Mouse (Mus musculus) C2C12 (cell line): ENCODE data around the gene Palm3. TPM values are rescaled to one million over a fixed set of nuclear protein-coding genes. Genes with fewer than 3 reads are reported as not detected.
A peak's percentile ranks its signal among the peaks of the same experiment; 100 is the strongest.

Experiments
- H3K27me3 ChIP-seq: one replicate; pipeline ENCODE4 v1.6.1; 2011; ENCODE audit not compliant: control insufficient read depth, insufficient read depth, insufficient read length
- H3K36me3 ChIP-seq: one replicate; pipeline ENCODE4 v1.6.1; 2011; ENCODE audit not compliant: control insufficient read depth, insufficient read depth
- H3K4me3 ChIP-seq: one replicate; pipeline ENCODE4 v1.5.1; 2011; ENCODE audit warnings: mild to moderate bottlenecking, control low read depth; ENCODE audit not compliant: poor library complexity, insufficient read depth, severe bottlenecking
- H3K79me2 ChIP-seq: one replicate; pipeline ENCODE4 v1.6.1; 2011; ENCODE audit not compliant: control insufficient read depth, insufficient read depth
- H3K79me3 ChIP-seq: one replicate; pipeline ENCODE4 v1.6.1; 2011; ENCODE audit warnings: low read depth, control low read depth
- H3ac ChIP-seq: one replicate; pipeline ENCODE3; 2011; ENCODE audit warnings: low read depth; ENCODE audit not compliant: control insufficient read depth, insufficient read length
- CEBPB ChIP-seq: IDR thresholded peaks from one replicate; pipeline ENCODE4 v1.6.1; 2011; ENCODE audit warnings: low read depth, mild to moderate bottlenecking, control low read depth, moderate library complexity
- CTCF ChIP-seq: IDR thresholded peaks from one replicate; pipeline ENCODE4 v1.5.1; 2011; ENCODE audit not compliant: control insufficient read depth, insufficient read depth, insufficient read length
- FOSL1 ChIP-seq: IDR thresholded peaks from one replicate; pipeline ENCODE4 v1.8.0; 2011; ENCODE audit warnings: mild to moderate bottlenecking, low read length; ENCODE audit not compliant: poor library complexity, insufficient read depth, severe bottlenecking
- MAX ChIP-seq: IDR thresholded peaks from one replicate; pipeline ENCODE4 v1.6.1; 2011; ENCODE audit warnings: mild to moderate bottlenecking, control low read depth
- MYOD1 ChIP-seq: IDR thresholded peaks from one replicate; pipeline ENCODE4 v1.6.1; 2011; ENCODE audit warnings: low read depth; ENCODE audit not compliant: control insufficient read depth, insufficient read length
- MYOG ChIP-seq: IDR thresholded peaks from one replicate; pipeline ENCODE4 v1.6.1; 2011; ENCODE audit not compliant: control insufficient read depth, insufficient read length; ENCODE audit errors: extremely low read depth
- USF1 ChIP-seq: IDR thresholded peaks from one replicate; pipeline ENCODE4 v1.6.1; 2011; ENCODE audit warnings: low read depth, mild to moderate bottlenecking, control low read depth, moderate library complexity
- long read RNA-seq, 2 experiments: library from polyadenylated mRNA; unstranded; transcript quantifications; one replicate each; pipeline ENCODE4 v2.0.0; 2019 to 2020
- polyA plus RNA-seq: library from polyadenylated mRNA; unstranded; fragments of >200 nt; fragmentation: generic; extraction: Trizol; gene quantifications from one replicate; pipeline ENCODE4 v1.2.1, GENCODE M21; 2012; ENCODE audit warnings: missing spikeins

Gene Palm3
- 3.5 TPM for polyA plus RNA-seq
- long read RNA-seq, experiment 1, partial matches to known transcripts, result 0 of 4 reads
- long read RNA-seq, experiment 1, other reads (novel, unspliced or antisense), result 4 of 4 reads
- long read RNA-seq, experiment 2, transcript Palm3-201 (7 exons, 2,452 nt), result major isoform, 7 of 9 reads
- long read RNA-seq, experiment 2, partial matches to known transcripts, result 1 of 9 reads
- long read RNA-seq, experiment 2, other reads (novel, unspliced or antisense), result 1 of 9 reads

DNA sequence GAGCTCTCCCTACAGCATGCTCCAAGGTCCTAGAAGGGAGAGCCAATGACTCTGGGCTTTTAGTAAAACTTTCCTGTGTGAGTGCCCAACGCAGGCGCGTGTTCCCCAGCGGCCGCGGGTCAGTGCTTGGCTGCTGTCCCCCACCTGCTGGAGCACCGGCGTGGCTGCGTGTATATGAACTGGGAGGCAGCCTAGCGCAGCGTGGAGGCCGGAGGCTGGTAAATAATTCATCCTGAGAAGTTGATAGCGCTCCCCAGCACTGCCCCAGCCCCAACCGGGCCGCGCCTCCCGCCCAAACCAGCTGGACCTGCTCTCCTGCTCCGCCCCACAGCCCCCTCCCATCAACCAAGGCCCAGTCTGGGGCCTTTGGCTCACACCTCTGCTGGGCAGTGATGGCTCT is at the start of gene Palm3:
Gene Palm3, plus strand, starts transcription at position 376 of the 400 bp plus-strand sequence.
- Histone ChIP-seq H3K27me3 (no peaks in the 10 kb centered on the region), H3ac (peak within 1 kb of the TSS; percentile 6), H3K36me3 (no peaks in the 10 kb centered on the region), H3K4me3 (no peak within 1 kb of the TSS), H3K79me2 (no peaks in the 10 kb centered on the region), H3K79me3 (no peaks in the 10 kb centered on the region)
- TF ChIP-seq FOSL1 (no peak), MAX (no peak), CTCF (no peak), CEBPB (no peak), USF1 (no peak), MYOG (no peak), MYOD1 (no peak)

DNA sequence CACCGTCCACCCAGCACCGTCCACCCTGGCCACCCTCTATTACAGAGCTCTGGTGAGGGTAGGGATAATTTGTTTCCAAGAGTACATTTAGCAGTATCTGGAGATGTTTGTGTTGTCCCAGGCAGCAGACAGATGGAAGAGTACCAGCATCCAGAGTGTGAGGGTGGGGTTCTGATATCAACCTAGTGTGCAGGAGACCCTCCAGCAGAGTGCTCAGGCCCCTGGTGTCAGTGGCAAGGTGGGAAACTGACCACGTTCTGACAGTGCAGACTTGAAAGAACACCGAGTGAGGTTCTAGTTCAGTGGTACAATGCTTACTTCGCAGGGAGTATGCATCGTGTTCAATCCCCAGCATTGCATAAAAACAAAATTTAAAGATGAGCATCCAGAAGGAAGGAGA is 49.6 kb upstream of the Palm3 start:
- TF ChIP-seq MAX (no peak), MYOD1 (no peak), CTCF (no peak)
- H3K79me3 ChIP-seq, result peaks cover 7% of the 10 kb centered on the region
- no peak overlapping the region for H3ac ChIP-seq
- no peaks in the 10 kb centered on the region for H3K27me3 ChIP-seq
- H3K79me2 ChIP-seq, result peaks cover 35% of the 10 kb centered on the region
- H3K4me3 ChIP-seq, result no peak overlapping the region
- H3K36me3 ChIP-seq, result peaks cover 32% of the 10 kb centered on the region

DNA sequence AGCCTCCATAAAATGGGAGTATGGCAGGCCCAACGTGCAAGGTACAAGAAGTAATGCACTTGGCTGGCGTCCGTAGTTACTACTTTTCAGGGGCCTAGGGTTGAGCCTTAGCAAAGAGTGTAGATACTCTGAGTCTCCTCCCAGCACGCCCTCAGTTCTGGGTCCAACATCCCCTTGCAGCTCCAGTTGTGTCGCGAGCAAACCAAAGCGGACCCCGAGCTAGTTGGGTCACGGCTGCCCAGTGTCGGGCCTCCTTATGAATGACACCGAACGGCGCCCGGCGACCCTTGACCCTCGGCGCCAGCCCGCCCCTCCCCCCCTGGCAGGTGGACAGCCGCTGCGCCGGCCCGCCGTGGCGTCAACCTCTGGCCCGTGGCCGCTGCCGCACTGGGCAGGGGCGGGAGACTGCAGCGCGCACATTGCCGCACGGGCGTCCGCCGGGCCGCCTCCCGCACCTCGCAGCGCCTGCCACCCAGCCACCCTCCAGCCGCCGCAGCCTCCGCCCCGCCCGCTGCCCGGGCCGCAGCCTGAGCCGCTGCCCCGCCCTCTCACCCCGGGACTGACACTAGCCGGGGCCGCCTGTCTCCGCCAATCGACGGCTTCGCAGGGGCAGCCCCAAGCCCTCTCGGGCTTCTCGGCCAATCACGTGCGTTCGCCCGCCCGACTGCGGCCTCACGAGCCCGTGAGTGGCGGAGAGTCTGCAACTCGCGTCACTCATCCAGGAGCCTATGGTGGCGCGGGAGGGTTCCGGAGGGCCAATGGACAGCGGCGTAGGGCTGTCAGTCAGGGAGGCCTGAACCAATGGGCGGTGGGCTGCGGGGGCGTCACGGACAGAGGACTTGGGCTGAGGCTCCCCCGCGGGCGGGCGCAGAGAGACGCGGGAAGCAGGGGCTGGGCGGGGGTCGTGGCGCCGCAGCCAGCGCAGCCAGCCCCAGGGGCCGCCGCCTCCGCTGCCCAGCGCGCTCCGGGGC is 48.8 kb upstream of the Palm3 start, which contains the start of gene Prkaca:
Gene Prkaca, plus strand, starts transcription at position 844 of the 971 bp plus-strand sequence.
- Histone ChIP-seq H3ac (peak within 1 kb of the TSS; percentile 83), H3K79me2 (peaks cover 43% of the 10 kb centered on the region), H3K79me3 (peaks cover 7% of the 10 kb centered on the region), H3K27me3 (no peaks in the 10 kb centered on the region), H3K4me3 (peak within 1 kb of the TSS; percentile 66), H3K36me3 (peaks cover 24% of the 10 kb centered on the region)
- TF ChIP-seq MAX, result no peak
- TF ChIP-seq USF1, result peak; percentile 39

DNA sequence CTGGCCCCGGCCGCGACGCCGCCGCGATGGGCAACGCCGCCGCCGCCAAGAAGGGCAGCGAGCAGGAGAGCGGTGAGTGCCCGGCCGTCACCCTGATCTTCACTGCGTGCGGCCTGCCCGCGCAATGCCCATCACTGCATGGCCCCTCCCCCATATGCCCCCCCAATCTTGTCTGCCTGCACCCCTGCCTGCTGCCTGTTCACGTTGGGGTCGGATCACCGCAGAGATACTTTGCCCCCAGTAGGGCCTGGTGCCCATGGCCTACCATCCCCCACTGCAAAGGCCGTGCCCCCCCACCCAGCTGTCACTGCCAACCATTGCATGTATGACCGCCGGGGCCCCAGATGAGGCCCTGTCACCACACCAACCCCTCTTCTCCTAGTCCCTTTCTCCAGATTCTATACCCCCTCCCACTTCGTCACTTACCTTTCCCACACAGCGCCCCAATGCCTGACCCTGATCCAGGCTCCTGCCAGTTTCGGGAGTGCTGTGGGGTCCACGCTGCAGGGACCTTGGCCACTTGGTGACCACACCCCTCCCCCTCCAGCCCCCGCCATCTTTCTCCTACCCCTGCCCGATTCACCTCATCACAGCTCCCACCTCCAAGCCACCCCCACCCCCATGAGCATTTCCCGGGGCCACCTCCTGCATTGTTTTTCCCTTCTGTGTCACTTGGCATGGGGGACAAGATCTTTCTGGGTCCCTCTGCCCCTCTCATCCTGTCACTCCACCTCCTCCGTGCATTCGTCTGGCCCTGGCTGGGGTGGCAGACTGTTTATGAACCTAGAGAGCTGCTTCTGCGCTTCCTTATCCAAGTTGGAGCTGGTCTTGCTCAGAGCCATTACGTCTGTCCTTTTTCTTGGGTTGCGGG is 47.9 kb upstream of the Palm3 start:
- peaks cover 49% of the 10 kb centered on the region for H3K79me2 ChIP-seq
- peaks cover 17% of the 10 kb centered on the region for H3K36me3 ChIP-seq
- H3K4me3 ChIP-seq, result peak overlapping the region; percentile 66
- H3K79me3 ChIP-seq, result peaks cover 7% of the 10 kb centered on the region
- TF ChIP-seq MYOD1 (peak; percentile 59), MAX (no peak)
- H3K27me3 ChIP-seq, result no peaks in the 10 kb centered on the region
- peak overlapping the region; percentile 70 for H3ac ChIP-seq

DNA sequence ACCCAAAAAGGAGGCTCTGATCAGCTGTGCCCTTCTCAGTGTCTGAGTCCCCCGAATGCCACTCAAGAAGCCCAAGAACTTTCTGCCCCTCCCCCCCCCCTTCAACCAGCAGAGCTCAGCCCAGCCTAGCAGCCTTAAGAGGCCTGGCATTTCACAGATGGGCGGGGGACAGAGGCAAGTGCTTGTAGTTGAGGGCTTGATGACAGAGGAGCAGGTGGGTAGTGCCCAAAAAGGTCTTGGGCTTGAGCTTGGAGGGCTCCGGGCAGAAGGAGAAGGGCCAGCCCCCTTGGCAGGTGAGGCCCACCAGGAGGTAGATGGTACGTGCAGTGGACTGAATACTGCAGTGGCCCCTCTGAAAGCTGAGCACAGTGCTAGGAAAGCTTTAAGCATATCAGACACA is 46.8 kb upstream of the Palm3 start:
- H3K27me3 ChIP-seq, result no peaks in the 10 kb centered on the region
- H3K79me3 ChIP-seq, result peaks cover 7% of the 10 kb centered on the region
- H3K36me3 ChIP-seq, result peaks cover 5% of the 10 kb centered on the region
- TF ChIP-seq MAX (no peak), MYOG (no peak), MYOD1 (no peak), CTCF (no peak), FOSL1 (no peak), USF1 (no peak), CEBPB (no peak)
- H3ac ChIP-seq, result no peak overlapping the region
- no peak overlapping the region for H3K4me3 ChIP-seq
- peaks cover 49% of the 10 kb centered on the region for H3K79me2 ChIP-seq

DNA sequence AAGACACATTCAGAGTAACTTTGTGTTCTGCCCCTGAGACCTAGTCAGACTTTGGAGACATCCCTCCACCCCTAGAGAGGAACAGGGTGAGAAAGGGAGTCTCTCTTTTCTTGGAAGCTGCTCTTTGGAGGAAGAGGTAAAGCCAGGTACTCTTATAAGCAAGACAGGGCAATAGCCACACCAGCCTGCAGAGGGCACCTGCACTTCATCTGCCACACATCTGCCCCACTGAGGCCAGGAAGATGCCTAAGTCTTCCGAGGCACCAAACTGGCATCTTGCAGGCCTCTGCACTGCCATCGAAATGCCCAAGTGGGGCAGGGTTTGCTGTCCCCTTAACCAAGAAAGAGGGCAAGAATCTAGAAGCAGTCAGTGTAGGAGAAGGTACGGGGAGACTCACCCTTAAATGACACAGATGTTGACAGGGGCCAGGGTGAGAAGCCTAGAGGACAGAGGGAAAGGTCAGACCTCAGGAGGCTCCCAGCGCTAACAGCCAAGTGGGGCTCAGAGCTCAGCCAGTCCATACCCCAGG is 45.1 kb upstream of the Palm3 start:
- peaks cover 49% of the 10 kb centered on the region for H3K79me2 ChIP-seq
- no peaks in the 10 kb centered on the region for H3K27me3 ChIP-seq
- peaks cover 11% of the 10 kb centered on the region for H3K36me3 ChIP-seq
- TF ChIP-seq CTCF (no peak), USF1 (no peak), CEBPB (no peak), MYOD1 (no peak), MYOG (no peak), MAX (no peak), FOSL1 (no peak)
- H3K79me3 ChIP-seq, result peaks cover 7% of the 10 kb centered on the region
- no peak overlapping the region for H3ac ChIP-seq
- no peak overlapping the region for H3K4me3 ChIP-seq
